ENCODE assay signal across 14 mouse cellular contexts in the genomic region with DNA sequence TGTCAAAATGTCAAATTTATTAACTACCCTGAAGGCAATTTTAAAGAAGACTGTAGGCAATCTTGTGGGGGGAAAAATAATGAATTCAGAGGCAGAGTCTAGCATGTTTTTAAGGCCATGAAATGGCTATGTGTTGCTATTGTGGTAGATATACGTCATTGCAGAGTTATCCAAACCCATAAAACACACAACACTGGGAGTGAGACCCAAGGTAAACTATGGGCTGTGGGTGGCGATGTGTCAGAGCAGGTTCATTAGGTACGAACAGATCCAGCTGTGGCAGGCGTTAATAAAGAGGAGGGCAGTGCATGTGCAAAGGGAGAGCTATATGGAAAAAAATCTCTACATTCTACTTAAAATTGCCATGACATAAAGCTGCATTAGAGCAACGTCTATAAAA.
"Had no signal": no experiment of that assay in that cellular context is flagged by ENCODE, and none has a peak within 500 bp of the region (broad histone marks: within the 10 kb centered on the region; RNA-seq: fewer than 3 reads in every experiment).

No protein-coding gene starts in this region.

- H3K27ac ChIP-seq: midbrain, embryonic 13.5 days; midbrain, embryonic 15.5 days; neural tube, embryonic 12.5 days had no signal

- H3K4me3 ChIP-seq: midbrain, embryonic 13.5 days; midbrain, embryonic 15.5 days; neural tube, embryonic 12.5 days had no signal

- ATAC-seq: midbrain, embryonic 13.5 days; midbrain, embryonic 15.5 days had no signal

- H3K9me3 ChIP-seq: midbrain, embryonic 13.5 days; midbrain, embryonic 15.5 days; neural tube, embryonic 12.5 days had no signal

- H3K36me3 ChIP-seq: midbrain, embryonic 13.5 days; midbrain, embryonic 15.5 days; neural tube, embryonic 12.5 days had no signal

- H3K9ac ChIP-seq: lung, embryonic 14.5 days; midbrain, embryonic 13.5 days; midbrain, embryonic 15.5 days; neural tube, embryonic 12.5 days had no signal

- H3K27me3 ChIP-seq: midbrain, embryonic 13.5 days; midbrain, embryonic 15.5 days; neural tube, embryonic 12.5 days had no signal

- H3K4me2 ChIP-seq: lung, embryonic 14.5 days; midbrain, embryonic 11.5 days; midbrain, embryonic 13.5 days; midbrain, embryonic 15.5 days; neural tube, embryonic 12.5 days had no signal

- DNase-seq: lung, adult 18-20 months; lung, embryonic 14.5 days; lung, postnatal 10 days; lung, postnatal 4 days; right cerebral cortex, postnatal 25 days; right cerebral cortex, postnatal 4 days; spleen, adult 18-20 months; thymus, adult 2 months; thymus, postnatal 25 days; thymus, postnatal 4 days had no signal

- H3K4me1 ChIP-seq: midbrain, embryonic 13.5 days; midbrain, embryonic 15.5 days; neural tube, embryonic 12.5 days had no signal
